Mouse (Mus musculus): ENCODE data around the gene Pgls. TPM values are rescaled to one million over a fixed set of nuclear protein-coding genes. Genes with fewer than 3 reads are reported as not detected.

Pgls gene
- polyA plus RNA-seq, 1 experiment from 2014 or later, result 90.7 TPM

- H3K9ac ChIP-seq, result no peak overlapping the region
- H3K4me2 ChIP-seq, result peak overlapping the region; percentile 82
- no peak overlapping the region for H3K27ac ChIP-seq (replicated peaks)
- peaks cover 50% of the 10 kb centered on the region for H3K4me1 ChIP-seq (replicated peaks)
- ATAC-seq (ENCODE audit: insufficient read depth), result peak; percentile 74
- no peaks in the 10 kb centered on the region; the same call in 1 of the 2 replicates for H3K9me3 ChIP-seq (replicated peaks)
- peaks cover 65% of the 10 kb centered on the region for H3K27me3 ChIP-seq
- no peaks in the 10 kb centered on the region for H3K36me3 ChIP-seq (replicated peaks)
- peak overlapping the region; percentile 54 for H3K4me3 ChIP-seq (replicated peaks)
- WGBS (ENCODE audit: insufficient replicate concordance), result 3% methylated on average over 24 of the region's 24 CpGs
These were observed 32.9 kb upstream of the Pgls start for GRCm38 (mm10) chr8:71558958-71559690.

- Histone ChIP-seq H3K9ac (no peak overlapping the region), H3K27me3 (peaks cover 65% of the 10 kb centered on the region), H3K27ac (replicated peaks) (no peak overlapping the region), H3K4me2 (no peak overlapping the region), H3K36me3 (replicated peaks) (no peaks in the 10 kb centered on the region), H3K4me3 (replicated peaks) (no peak overlapping the region), H3K9me3 (replicated peaks) (no peaks in the 10 kb centered on the region; the same call in 1 of the 2 replicates), H3K4me1 (replicated peaks) (peaks cover 41% of the 10 kb centered on the region)
- no peak for ATAC-seq (ENCODE audit: insufficient read depth)
- WGBS (ENCODE audit: insufficient replicate concordance), result 30% methylated on average over 3 of the region's 3 CpGs
These were observed 31.9 kb upstream of the Pgls start for GRCm38 (mm10) chr8:71560071-71560470.

DNA sequence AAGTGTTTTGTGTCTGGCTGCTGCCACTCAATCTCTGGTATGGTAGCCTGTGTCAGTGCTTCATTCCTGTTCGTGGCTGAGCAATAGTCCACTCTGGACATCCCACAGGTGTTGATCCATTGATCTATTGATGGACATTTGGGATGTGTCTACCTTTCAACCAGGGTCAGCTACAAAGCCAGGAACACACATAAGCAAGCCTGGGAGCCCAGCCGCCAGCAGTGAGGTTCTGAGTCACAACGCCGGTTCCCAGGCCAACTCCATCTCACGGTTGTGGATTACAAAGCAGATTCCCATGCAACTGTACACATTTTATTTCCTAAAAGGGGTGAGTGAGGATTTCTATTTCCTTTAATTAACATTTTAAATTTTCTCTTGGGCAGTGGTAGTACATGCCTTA is 31.2 kb upstream of the Pgls start:
- Histone ChIP-seq H3K4me1 (replicated peaks) (peaks cover 41% of the 10 kb centered on the region), H3K4me2 (no peak overlapping the region), H3K36me3 (replicated peaks) (no peaks in the 10 kb centered on the region), H3K4me3 (replicated peaks) (no peak overlapping the region), H3K27me3 (peaks cover 65% of the 10 kb centered on the region), H3K27ac (replicated peaks) (no peak overlapping the region), H3K9me3 (replicated peaks) (no peaks in the 10 kb centered on the region; the same call in 1 of the 2 replicates), H3K9ac (no peak overlapping the region)
- WGBS (ENCODE audit: insufficient replicate concordance), result 82% methylated on average over 5 of the region's 5 CpGs
- ATAC-seq (ENCODE audit: insufficient read depth), result no peak

GRCm38 (mm10) chr8:71561401-71561800 is 30.6 kb upstream of the Pgls start:
- no peak overlapping the region for H3K27ac ChIP-seq (replicated peaks)
- H3K27me3 ChIP-seq, result peaks cover 65% of the 10 kb centered on the region
- no peak overlapping the region; the same call in 1 of the 2 replicates for H3K4me2 ChIP-seq
- H3K36me3 ChIP-seq (replicated peaks), result no peaks in the 10 kb centered on the region
- WGBS (ENCODE audit: insufficient replicate concordance), result 4% methylated on average over 15 of the region's 15 CpGs
- H3K9me3 ChIP-seq (replicated peaks), result no peaks in the 10 kb centered on the region; the same call in 1 of the 2 replicates
- H3K9ac ChIP-seq, result no peak overlapping the region
- no peak for ATAC-seq (ENCODE audit: insufficient read depth)
- peaks cover 41% of the 10 kb centered on the region for H3K4me1 ChIP-seq (replicated peaks)
- H3K4me3 ChIP-seq (replicated peaks), result no peak overlapping the region

GRCm38 (mm10) chr8:71562751-71563150 is 29.2 kb upstream of the Pgls start:
- no peak overlapping the region for H3K9ac ChIP-seq
- H3K36me3 ChIP-seq (replicated peaks), result no peaks in the 10 kb centered on the region
- no peaks in the 10 kb centered on the region; the same call in 1 of the 2 replicates for H3K9me3 ChIP-seq (replicated peaks)
- peak overlapping the region; percentile 48 for H3K4me2 ChIP-seq
- H3K4me3 ChIP-seq (replicated peaks), result peak overlapping the region; percentile 18; the same call in 1 of the 2 replicates
- H3K4me1 ChIP-seq (replicated peaks), result peaks cover 40% of the 10 kb centered on the region
- peaks cover 61% of the 10 kb centered on the region for H3K27me3 ChIP-seq
- H3K27ac ChIP-seq (replicated peaks), result no peak overlapping the region
- ATAC-seq (ENCODE audit: insufficient read depth), result no peak
- WGBS (ENCODE audit: insufficient replicate concordance), result under 1% methylated on average over 33 of the region's 33 CpGs

DNA sequence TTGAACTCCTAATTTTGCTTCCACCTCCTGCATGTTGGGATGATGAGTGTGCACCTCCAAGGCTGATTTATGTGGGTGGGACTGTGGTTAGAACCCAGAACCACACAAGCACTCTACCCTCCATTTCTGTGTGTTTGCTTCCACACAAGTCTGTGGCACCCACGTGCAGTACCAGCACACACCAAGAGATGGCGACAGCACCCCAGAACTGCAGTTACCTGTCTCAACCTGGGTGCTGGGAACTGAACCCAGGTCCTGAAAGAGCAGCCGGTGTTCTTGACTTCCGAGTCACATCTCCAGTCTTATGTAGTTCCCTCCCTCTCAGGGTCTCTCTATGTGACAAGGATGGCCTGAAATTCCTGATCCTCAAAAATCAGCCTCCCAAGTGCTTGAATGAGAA is 28.0 kb upstream of the Pgls start:
- no peak overlapping the region for H3K4me2 ChIP-seq
- H3K4me1 ChIP-seq (replicated peaks), result peaks cover 36% of the 10 kb centered on the region
- no peak for ATAC-seq (ENCODE audit: insufficient read depth)
- H3K27ac ChIP-seq (replicated peaks), result no peak overlapping the region
- peaks cover 61% of the 10 kb centered on the region for H3K27me3 ChIP-seq
- 80% methylated on average over 4 of the region's 4 CpGs for WGBS (ENCODE audit: insufficient replicate concordance)
- H3K9me3 ChIP-seq (replicated peaks), result no peaks in the 10 kb centered on the region; the same call in 1 of the 2 replicates
- no peak overlapping the region for H3K4me3 ChIP-seq (replicated peaks)
- no peaks in the 10 kb centered on the region for H3K36me3 ChIP-seq (replicated peaks)
- no peak overlapping the region for H3K9ac ChIP-seq

DNA sequence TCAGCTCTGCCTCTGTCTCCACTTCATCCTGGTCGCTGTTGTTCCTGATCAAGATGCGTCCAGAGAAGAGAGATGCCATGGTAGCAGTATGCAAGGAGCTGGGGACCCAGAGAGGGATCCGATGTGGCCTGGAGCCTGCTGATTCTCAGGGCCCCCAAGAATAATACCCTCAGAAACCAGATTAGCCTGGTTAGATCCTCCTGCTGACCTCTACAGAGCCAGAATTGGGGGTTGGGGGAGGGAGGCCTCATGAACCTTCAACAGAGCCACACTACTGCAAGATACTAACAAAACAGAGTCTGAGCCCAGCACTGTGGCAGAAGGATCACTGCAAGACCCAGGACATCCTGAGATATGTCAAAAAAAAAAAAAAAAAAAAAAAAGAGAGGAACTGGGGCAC is 25.5 kb upstream of the Pgls start, which contains the start of gene Nxnl1:
TSS of gene Nxnl1 (minus strand) at position 101 of the 400 bp plus-strand sequence.
- no peaks in the 10 kb centered on the region; the same call in 1 of the 2 replicates for H3K9me3 ChIP-seq (replicated peaks)
- no peak within 1 kb of the TSS for H3K9ac ChIP-seq
- H3K4me2 ChIP-seq, result no peak within 1 kb of the TSS
- peaks cover 41% of the 10 kb centered on the region for H3K4me1 ChIP-seq (replicated peaks)
- H3K36me3 ChIP-seq (replicated peaks), result no peaks in the 10 kb centered on the region
- H3K27me3 ChIP-seq, result peaks cover 68% of the 10 kb centered on the region
- WGBS (ENCODE audit: insufficient replicate concordance), result 67% methylated on average over 3 of the region's 3 CpGs
- ATAC-seq (ENCODE audit: insufficient read depth), result no peak
- no peak within 1 kb of the TSS for H3K27ac ChIP-seq (replicated peaks)
- H3K4me3 ChIP-seq (replicated peaks), result no peak within 1 kb of the TSS

- Histone ChIP-seq H3K4me2 (no peak overlapping the region), H3K4me1 (replicated peaks) (peaks cover 37% of the 10 kb centered on the region), H3K27me3 (peaks cover 57% of the 10 kb centered on the region)
These were observed 24.4 kb upstream of the Pgls start for GRCm38 (mm10) chr8:71567587-71567986.

DNA sequence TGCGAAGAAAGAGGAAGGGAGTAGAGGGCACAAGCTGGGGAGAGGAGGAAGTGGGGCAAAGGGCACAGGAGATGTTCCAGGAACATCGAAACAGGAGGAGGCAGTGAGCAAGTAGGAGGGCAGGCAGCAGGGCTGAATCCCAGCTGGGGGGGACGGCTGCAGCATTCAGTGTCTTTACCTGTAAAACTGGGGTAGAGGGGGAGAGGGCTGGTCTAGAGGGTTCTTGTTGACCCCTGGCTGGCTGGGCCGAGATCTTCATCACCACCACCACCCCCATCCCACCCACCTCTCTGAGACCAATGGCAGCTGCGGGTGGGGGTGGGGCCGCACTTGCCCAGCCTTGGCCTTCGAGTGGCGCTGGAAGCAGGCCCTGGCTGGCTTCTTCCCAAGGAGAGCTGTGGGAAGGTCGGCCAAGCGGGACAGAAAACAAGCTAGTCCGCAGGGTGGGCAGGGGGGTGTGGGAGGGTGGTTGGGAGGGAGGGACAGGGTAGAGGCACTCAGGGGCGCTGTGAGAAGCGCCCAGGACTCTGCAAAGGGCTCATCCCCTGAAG is 23.5 kb upstream of the Pgls start, which contains the start of gene Slc27a1:
TSS of gene Slc27a1 (plus strand) at position 496 of the 551 bp plus-strand sequence.
- Histone ChIP-seq H3K9ac (peak within 1 kb of the TSS; percentile 30; the same call in 1 of the 2 replicates), H3K27ac (replicated peaks) (0 out of 2 replicates have a peak within 1 kb of the TSS, but pooled peaks have one; percentile 29), H3K9me3 (replicated peaks) (no peaks in the 10 kb centered on the region; the same call in 1 of the 2 replicates), H3K4me3 (replicated peaks) (peak within 1 kb of the TSS; percentile 57), H3K4me2 (peak within 1 kb of the TSS; percentile 73), H3K4me1 (replicated peaks) (peaks cover 31% of the 10 kb centered on the region), H3K36me3 (replicated peaks) (no peaks in the 10 kb centered on the region), H3K27me3 (peaks cover 50% of the 10 kb centered on the region)
- 28% methylated on average over 13 of the region's 13 CpGs for WGBS (ENCODE audit: insufficient replicate concordance)
- ATAC-seq (ENCODE audit: insufficient read depth), result no peak

More at GRCm38 (mm10) chr8:71567587-71567986, 24.4 kb upstream of the Pgls start:
- WGBS (ENCODE audit: insufficient replicate concordance), result 54% methylated on average over 7 of the region's 7 CpGs
- H3K9me3 ChIP-seq (replicated peaks), result no peaks in the 10 kb centered on the region; the same call in 1 of the 2 replicates
- H3K9ac ChIP-seq, result no peak overlapping the region
- no peaks in the 10 kb centered on the region for H3K36me3 ChIP-seq (replicated peaks)
- ATAC-seq (ENCODE audit: insufficient read depth), result no peak
- no peak overlapping the region for H3K4me3 ChIP-seq (replicated peaks)
- no peak overlapping the region for H3K27ac ChIP-seq (replicated peaks)

- no peak overlapping the region for H3K9ac ChIP-seq
- H3K27me3 ChIP-seq, result peaks cover 50% of the 10 kb centered on the region
- peaks cover 31% of the 10 kb centered on the region for H3K4me1 ChIP-seq (replicated peaks)
- H3K27ac ChIP-seq (replicated peaks), result no peak overlapping the region
- no peaks in the 10 kb centered on the region; the same call in 1 of the 2 replicates for H3K9me3 ChIP-seq (replicated peaks)
- no peak for ATAC-seq (ENCODE audit: insufficient read depth)
- H3K4me3 ChIP-seq (replicated peaks), result peak overlapping the region; percentile 57; the same call in 1 of the 2 replicates
- H3K4me2 ChIP-seq, result peak overlapping the region; percentile 73
- WGBS (ENCODE audit: insufficient replicate concordance), result 47% methylated on average over 6 of the region's 6 CpGs
- no peaks in the 10 kb centered on the region for H3K36me3 ChIP-seq (replicated peaks)
These were observed 23.0 kb upstream of the Pgls start for GRCm38 (mm10) chr8:71568941-71569340.
